Mouse (Mus musculus) embryo, embryonic 11 days (tissue): ENCODE measurements around the gene BC052040.

Experiments used
- DNase-seq: peaks from one replicate; pipeline ENCODE4 v3.0.0-alpha.2; 2015

Gene BC052040

GRCm38 (mm10) chr2:115774153-115774908 lies 192.8 kb downstream of the BC052040 start:
- DNase-seq, result no peak

- DNase-seq, result no peak
These were observed 194.1 kb downstream of the BC052040 start for GRCm38 (mm10) chr2:115775488-115776217.

- peak; percentile 53 for DNase-seq
These were observed 195.7 kb downstream of the BC052040 start for GRCm38 (mm10) chr2:115776924-115777860.

- no peak for DNase-seq
These were observed 199.1 kb downstream of the BC052040 start for GRCm38 (mm10) chr2:115780546-115781011.

GRCm38 (mm10) chr2:115785687-115786086 lies 204.2 kb downstream of the BC052040 start:
- DNase-seq, result no peak

GRCm38 (mm10) chr2:115798839-115799238 lies 217.3 kb downstream of the BC052040 start:
- DNase-seq, result no peak

GRCm38 (mm10) chr2:115808376-115808775 lies 226.9 kb downstream of the BC052040 start:
- DNase-seq, result no peak

GRCm38 (mm10) chr2:115813316-115813715 lies 231.8 kb downstream of the BC052040 start:
- DNase-seq, result peak; percentile 63

- no peak for DNase-seq
These were observed 232.2 kb downstream of the BC052040 start for GRCm38 (mm10) chr2:115813721-115814120.

- no peak for DNase-seq
These were observed 236.4 kb downstream of the BC052040 start for GRCm38 (mm10) chr2:115817959-115818358.

GRCm38 (mm10) chr2:115822361-115822760 lies 240.8 kb downstream of the BC052040 start:
- no peak for DNase-seq
